Mouse (Mus musculus) MN1 (cell line): ENCODE measurements around the gene Vamp9.

ENCODE experiments used
- DNase-seq: peaks from one replicate; pipeline ENCODE4 v3.0.0-alpha.2; 2016; ENCODE audit warnings: low spot score

Gene Vamp9

DNA sequence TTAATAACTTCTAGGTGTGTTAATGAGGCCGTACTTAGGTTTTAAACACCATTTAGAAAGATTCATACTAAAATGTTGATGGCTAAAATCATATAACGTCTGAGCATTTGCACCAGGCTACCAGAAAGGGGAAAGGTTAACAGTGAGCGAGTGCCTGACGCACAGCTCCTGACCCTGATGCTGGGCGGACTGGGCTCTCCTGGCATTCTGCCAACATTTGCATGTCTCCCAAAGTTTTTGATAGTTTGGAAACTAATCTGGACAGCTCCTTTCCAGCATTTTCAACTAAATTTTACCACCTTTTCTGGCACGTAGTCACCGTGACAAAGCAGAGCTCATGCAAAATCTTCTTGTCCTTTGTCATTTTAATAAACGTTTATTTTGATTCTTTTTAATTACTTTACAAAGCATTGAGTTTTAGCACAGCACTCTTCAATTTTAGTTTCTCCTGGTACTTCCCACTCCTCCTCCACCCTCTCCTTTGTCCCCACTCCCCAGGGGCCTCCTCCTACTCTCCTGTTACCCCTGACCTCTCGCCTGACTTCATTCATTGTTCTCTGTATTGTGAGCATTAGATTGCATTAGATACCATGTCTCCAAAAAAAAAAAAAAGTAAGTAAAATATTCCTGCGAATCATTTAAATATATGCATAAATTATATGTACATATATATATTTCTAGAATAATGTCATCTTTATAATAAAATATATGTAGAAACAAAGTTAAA is 35.9 kb downstream of the Vamp9 start:
- no peak for DNase-seq

DNA sequence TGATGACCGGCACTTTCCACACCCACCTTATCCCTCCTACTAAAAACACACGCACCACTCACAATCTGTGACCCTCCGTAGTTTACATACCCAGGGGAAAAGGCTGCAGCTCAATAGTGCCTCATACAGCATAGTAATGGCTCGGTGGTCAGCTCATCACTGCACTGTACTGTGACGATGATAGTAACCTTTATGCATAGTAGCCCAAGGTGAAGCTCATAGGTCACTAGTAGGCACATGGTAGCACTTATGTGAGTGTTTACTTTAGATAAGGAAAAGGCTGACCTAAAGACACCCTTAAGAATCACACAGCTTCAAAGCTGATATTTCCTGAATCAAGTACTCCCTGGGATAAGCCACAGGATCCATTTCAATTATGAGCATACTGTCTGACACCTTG is 46.5 kb downstream of the Vamp9 start:
- DNase-seq: no peak

DNA sequence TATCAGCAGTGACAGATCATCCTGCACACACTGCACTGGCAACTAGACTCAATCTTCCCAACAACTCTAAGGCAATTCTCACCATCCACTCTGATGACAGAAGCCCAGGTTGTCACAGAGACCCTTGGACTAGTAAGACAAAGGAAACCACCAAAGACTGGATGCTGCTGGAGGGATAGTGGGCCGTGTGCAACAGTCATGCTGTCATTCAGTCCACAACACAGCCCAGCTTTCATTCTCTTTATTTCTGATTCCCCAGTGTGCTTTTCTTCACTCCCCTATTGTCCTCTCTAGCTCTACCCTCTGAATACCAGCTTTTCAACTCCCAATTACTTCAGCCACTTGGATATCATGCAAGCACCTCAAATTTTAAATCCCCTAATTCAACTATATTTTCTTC is 47.8 kb downstream of the Vamp9 start:
- DNase-seq: no peak

DNA sequence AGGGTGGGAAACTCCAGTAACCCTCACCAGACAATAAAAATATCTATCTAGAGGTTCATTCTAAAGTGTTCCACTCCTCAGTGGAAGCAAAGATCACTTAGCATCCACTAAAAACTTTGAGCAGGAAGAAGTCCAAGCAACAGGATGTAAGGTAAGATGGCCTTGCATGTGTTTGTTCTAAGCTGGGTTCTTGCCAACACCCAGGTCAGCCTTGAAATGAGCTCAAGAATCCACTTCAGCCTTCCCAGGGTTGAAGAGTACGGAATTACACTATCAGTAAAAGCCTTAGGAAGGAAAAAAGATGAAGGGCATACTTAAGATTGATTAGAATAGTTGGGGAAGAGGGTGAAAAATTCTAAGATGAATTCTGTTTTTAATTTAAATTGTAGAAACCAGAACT is 52.6 kb downstream of the Vamp9 start:
- no peak for DNase-seq

DNA sequence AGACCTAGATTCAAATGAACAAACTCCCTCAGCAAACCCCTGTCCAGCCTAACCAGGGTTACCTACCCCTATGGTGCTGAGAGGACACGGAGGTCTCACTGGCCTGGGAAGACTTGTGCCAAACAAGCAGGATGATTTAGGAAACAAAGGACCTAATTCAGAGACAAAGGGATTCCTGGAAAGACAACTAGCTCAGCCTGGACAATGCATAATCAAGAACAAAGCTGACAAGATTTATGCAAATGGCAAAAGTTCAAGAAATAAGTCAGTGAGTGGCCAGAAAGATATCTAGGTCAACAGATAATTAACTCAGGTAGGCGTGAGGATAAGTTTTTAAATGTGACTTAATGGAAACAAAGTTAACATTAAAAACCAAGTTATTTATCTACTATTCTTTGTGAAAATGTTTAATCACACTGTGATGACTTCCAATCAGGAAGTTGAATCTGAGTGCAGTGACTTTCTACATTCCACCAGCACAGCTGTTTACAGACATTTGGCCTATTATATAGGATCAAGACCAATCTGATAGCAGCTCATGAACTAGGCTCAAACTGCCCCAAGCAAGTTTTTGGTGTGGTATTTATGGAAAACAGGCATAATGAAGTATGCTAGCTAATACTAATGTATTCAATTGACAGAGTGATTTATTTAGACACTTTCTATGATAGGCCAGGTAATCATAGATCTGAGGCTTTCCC is 53.3 kb downstream of the Vamp9 start:
- no peak for DNase-seq

DNA sequence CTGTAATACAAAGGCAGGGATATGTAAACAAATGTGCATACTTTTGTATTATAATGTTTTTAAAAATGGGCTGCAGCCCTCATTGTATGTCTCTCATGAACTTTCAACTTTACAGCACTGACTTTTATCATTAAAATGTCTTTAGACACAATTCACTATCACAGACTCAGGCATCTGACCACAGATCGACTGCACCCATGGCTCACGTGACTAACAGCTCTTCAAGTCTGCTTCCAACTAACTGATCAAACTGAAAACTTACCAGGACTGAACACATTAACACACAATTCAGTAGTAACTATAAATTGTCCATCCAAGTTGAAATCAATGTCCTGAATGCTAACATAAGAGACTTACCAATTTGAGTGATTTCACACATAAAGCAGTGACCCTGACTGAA is 53.9 kb downstream of the Vamp9 start:
- DNase-seq: no peak

DNA sequence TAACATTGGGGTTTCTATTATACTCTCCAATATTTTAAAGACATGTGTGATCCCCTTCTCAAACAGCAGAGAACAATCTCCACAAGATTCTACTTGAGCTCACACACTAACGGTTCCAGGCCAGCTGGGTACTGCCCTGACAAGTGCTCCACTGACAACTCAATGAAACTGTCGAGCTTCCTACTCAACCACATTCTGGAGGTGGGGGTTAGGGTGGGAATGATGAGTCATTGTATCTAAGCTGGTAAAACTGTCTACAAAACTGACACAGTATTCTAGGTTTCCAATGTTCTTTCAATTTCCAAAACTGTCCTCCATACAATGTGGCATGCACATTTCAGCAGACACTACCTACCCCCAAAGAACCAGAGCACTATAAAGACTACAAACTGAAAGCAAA is 67.9 kb downstream of the Vamp9 start:
- no peak for DNase-seq

DNA sequence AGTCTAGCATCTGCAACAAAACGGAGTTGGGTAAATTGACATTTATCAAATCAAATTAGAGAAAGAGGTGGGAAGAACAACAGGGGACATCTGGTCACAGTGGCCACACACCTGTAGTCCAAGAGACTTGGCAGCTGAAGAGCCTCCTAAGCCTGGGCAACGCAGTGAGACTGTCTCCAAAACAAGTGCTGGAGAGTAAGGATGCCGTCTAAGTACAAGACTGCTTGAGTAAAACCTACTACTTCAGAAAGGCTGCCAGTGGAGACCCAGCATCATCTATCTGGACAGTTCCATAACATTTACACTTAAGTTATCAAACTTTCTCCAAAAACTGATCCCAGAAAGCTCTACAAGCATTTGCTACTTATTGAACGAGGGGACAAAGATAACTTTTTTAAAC is 69.0 kb downstream of the Vamp9 start:
- no peak for DNase-seq

DNA sequence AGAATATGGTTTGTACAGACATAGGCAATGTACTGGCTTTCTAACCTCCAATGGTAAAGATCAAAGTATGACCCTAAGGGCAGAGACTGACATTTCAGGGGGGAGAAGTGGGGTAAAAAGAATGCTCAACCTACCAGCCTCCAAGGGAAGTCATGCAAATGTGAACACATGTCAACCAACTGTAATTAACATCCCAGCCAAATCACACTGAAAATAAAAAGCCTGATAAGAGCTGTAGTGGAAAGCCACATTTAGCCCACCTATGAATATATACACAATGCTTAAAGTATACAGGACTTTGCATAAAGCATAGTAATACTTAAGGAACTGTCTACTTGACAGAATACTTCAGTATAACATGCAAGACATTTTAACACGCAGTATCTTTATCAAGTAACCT is 69.7 kb downstream of the Vamp9 start:
- no peak for DNase-seq

DNA sequence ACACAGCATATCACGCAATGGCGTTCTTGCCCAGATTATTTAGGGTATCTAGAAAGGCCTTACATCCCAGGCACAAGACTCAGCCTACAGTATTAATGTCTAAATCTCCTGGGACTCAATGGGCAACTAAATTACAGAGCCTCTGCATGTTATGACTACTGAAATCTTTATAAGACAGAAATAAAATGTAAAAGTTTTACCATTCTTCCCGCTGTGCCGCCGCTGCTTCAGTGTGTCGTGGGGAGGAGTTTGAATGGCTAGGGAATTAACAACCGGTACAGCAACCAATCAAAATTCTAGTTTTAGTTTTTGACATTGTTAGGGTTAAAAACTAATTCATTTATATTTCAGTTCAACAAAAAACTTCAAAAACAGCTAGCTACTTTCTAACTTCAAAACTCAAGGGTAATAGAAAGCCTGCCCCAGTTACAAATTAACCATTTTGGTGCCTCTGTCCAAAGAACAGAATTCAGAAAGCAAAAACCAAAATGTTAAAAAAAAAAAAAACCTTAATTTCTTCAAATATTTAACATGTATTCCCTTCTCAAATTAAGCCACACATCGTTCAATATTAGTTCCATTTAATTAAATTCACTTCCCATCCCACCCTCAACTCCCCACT is 70.4 kb downstream of the Vamp9 start:
- DNase-seq: no peak

DNA sequence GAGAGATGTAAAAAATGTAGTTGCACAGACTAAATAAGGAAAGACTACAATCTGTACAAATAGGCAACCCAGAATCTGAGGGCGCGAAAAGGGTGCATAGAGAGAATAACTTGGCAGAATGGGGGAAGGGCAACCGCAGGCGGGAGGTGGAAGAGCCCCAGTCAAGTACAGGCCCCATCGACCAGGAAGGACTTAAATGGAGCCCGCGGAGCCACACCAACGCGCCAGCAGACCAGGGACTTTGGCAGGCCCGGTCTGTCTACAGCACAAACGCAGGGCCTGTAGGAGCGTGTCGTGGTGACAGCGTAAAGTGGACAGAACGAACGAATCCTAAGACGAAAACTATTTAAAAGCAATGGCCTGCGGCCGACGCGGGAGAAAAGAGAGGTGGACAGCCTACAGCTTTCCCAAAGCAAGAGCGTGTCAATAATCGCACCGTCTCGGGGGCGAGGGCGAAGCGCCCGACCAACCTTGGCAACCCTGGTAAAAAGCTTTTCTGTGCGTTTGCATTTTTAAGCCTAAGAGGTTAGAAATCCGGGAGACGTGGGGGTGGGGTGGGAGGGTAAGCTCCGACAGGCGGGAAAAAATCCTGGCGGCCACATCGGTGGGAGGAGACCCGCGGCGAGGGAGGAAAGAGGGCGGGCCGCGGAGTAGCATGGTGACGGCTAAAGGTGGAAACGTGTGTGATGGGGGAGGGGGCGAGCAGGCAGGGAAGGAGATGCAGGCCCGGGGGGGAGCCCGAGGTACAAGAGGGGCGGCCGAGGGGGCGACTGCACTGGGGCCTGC is 71.7 kb downstream of the Vamp9 start:
- peak; percentile 75 for DNase-seq

DNA sequence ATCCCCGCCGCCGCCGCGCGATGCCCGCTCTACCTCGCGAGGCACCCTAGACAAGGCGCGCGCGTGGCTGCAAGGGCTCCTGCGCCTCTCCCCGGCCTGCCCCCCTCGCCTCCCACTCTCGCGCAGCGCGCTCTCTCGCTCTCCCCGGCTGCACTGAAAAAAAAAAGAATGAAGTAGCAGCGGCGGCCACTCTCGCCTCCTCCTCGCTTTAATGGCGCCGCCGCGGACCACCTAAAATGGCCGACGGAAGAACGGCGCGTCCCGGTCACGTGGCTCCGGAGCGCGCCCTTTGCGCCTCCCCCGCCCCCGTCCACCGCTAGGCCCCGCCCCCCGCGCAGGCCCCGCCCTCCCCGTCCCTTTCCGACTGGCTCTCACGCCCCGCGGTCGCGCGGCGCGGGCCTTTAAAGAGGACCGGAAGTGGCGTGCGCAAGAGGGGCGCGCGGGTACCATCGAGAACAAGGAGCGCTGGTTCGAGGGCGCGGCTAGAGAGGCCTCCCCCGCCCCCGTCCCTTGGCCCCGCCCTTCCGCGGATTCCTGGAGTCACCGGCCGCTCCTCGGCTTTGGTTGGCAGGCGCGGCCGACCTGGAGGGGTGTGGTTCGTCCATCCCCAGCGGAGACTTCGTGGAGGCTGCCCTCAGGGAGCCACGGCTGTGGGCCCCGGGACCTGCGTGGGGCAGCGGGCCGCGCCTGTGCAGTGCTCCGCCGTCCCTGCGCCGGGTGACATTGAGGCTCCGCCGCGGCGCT is 72.8 kb downstream of the Vamp9 start, which contains the start of the genes Hnrnpd and 4930524J08Rik:
Hnrnpd (minus strand) TSS at position 240 of the 744 bp plus-strand sequence.
4930524J08Rik (plus strand) TSS at position 363 of the 744 bp plus-strand sequence.
- peak; percentile 98 for DNase-seq

DNA sequence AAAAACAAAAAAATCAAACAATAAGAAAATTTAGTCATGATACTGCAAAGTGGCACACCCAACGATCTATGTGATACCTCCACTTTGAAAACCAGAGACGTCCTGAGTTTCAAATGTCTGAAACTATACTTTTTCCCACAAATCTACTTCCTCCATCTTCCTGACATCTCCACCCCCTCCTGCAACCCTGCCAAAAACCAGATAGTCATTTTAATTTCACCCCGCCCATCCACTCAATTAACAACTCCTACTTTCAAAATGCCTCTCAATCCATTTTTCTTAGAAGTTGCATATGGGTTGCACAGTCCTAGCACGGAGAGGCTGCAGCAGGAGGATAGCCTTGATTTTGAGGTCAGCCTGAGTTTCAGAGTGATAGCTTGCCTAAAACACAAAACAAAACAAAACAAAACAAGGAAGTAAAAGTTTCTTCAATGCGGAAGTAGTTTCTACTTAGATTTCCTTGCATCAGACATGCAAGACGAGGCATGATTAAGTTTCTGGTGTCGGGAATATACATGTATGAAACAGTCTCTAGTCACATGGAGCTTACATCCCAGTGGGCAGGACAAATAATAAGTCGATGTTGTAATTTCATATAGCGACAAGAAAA is 77.5 kb downstream of the Vamp9 start:
- no peak for DNase-seq

DNA sequence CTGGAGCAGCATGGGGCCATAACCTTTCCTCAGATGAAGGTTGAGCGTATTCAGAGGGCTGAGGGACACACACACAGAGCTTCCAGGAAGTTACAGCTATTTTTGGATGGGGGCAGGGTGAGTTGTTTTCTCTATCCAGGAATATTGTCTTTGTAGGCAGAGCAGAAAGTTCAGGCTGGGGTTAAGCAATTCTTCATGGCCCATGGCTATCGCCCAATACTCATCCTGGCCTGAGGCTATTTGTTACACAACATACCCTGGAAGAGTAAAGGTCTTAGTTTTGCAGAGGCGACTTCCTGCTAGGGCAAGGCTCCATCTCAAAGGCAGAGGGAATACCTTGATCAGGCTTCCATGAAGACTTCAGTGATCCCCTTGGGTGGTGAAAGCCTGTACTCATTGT is 88.1 kb downstream of the Vamp9 start:
- DNase-seq: no peak

DNA sequence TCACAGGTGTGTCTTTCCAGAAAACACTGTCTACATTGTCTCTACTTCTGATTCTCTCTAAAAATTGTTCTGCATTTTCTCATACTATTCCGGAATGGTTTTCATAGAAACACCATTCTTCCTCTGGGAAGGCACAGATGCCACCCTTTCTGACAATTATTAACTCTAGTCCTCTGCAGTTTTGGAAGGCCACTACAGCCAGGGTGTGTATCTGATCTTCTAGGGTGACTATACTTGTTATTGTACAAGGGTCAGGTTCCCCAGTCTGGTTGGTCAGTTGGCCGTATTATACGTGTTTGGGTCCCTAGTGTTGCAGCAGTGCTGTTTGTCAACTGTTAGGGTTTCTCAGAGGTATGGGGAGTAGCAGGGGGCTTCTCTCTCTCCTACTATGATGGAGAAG is 88.6 kb downstream of the Vamp9 start:
- no peak for DNase-seq

DNA sequence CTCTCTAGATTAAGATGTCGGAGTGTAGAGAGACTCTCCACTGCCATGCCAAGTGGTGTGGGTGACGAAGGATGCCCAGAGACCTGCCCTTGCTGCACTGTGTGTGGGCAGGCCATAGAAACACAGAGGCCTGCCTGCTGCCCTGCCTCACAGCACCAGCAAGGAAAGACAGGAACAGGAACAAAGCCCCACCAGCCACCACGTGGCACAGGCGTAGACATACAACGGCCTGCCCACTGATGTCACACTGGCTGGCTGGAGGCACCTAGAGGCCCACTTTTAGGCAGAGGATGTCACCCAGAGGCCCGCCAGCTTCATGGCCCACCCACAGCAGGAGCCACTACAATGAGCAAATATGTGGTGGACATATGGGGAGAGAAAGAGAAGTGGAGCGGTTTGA is 94.0 kb downstream of the Vamp9 start:
- no peak for DNase-seq

DNA sequence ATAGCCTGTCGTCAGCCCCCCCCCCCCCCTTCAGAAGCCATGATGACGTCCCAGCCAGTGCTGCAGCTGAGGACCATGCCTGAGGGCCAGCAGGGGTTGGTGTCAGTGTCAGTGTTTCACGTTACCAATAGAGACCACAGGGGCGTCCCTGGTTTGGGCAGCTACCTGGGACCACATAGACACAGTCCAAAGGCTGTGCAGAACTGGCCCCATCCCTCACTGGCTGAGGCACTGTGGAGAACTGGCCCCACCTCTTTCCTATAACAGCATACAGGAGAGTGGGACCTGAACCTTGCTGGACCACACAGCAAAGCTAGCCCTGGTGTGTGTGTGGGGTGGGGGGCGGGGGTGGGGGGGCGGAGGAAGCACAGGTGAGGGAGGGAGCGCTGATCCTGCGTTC is 94.4 kb downstream of the Vamp9 start:
- no peak for DNase-seq
